Mouse (Mus musculus): ENCODE results near the gene Adcy5. TPM values are rescaled to one million over a fixed set of nuclear protein-coding genes. Genes with fewer than 3 reads are reported as not detected.

Gene Adcy5
- polyA plus RNA-seq, 1 experiment = 6.8 TPM

DNA sequence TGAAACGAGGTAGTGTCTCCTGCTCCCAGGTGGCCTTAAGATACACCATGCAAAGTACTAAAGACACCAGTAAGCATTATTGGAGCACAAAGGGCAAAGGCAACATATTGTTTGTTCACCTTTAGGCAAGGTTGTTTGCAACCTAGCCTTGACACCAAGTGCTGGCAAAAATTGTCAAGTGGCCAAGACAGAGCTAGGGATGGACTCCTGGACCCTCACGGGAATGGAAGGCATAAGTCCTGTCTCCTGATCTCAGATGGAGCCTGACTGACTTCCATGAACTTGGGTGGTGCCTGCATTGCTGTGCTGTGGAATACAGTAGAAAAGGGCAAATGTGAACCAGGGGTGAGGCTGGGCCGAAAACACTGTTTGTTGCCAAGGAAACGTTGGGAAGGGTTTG is 155.0 kb downstream of the Adcy5 start:
- Histone ChIP-seq H3K27ac (ENCODE audit: control insufficient read depth, insufficient read depth, low read length) (no peak overlapping the region), H3K36me3 (ENCODE audit: control insufficient read depth, insufficient read depth, low read length) (no peaks in the 10 kb centered on the region), H3K27me3 (ENCODE audit: control insufficient read depth, insufficient read depth, low read length) (no peaks in the 10 kb centered on the region), H3K4me3 (ENCODE audit: control insufficient read depth, insufficient read depth, low read length) (no peak overlapping the region), H3K4me1 (replicated peaks; ENCODE audit: control insufficient read depth, insufficient read depth, low read length) (no peaks in the 10 kb centered on the region)
- DNase-seq = no peak
- 92% methylated on average over 4 of the region's 4 CpGs for whole genome bisulfite sequencing
- TF ChIP-seq CTCF (IDR thresholded peaks at IDR 0.05; ENCODE audit: borderline replicate concordance, control insufficient read depth, extremely low read depth, insufficient read depth, low read length, poor library complexity) = no peak
- no peak for TF ChIP-seq POLR2A (IDR thresholded peaks at IDR 0.05; ENCODE audit: control insufficient read depth, extremely low read depth, insufficient read depth, low read length, poor library complexity)

DNA sequence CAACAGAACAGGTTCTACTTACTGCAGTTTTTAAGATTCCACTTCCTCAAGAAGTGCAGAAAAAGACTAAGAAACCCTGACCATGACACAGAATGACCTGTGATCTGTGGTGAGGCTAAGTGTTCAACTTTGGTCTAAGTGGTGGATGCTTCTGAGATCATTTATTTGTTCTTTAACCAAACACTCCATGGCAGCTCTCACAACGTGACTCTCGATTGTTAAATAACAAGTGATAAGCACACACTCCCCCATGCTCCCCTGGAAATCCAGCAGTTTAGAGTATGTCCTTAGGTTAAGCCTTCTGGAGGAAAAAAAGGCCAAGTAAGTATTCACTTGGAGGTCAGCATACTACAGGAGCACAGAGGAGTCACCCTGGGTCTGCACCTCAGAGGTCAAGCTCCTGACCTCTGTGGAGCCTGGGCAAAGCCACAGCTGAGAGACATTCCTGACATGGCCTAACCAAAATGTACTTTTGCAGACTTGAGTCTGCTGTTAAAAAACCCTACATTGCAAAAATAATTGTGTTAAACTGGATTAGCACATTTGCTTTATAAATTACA is 156.0 kb downstream of the Adcy5 start:
- Histone ChIP-seq H3K4me1 (replicated peaks; ENCODE audit: control insufficient read depth, insufficient read depth, low read length) (no peaks in the 10 kb centered on the region), H3K27me3 (ENCODE audit: control insufficient read depth, insufficient read depth, low read length) (no peaks in the 10 kb centered on the region), H3K4me3 (ENCODE audit: control insufficient read depth, insufficient read depth, low read length) (no peak overlapping the region), H3K36me3 (ENCODE audit: control insufficient read depth, insufficient read depth, low read length) (no peaks in the 10 kb centered on the region), H3K27ac (ENCODE audit: control insufficient read depth, insufficient read depth, low read length) (no peak overlapping the region)
- no peak for DNase-seq
- 97% methylated on average over 2 of the region's 2 CpGs for WGBS
- TF ChIP-seq POLR2A (IDR thresholded peaks at IDR 0.05; ENCODE audit: control insufficient read depth, extremely low read depth, insufficient read depth, low read length, poor library complexity) = no peak
- no peak for TF ChIP-seq CTCF (IDR thresholded peaks at IDR 0.05; ENCODE audit: borderline replicate concordance, control insufficient read depth, extremely low read depth, insufficient read depth, low read length, poor library complexity)

DNA sequence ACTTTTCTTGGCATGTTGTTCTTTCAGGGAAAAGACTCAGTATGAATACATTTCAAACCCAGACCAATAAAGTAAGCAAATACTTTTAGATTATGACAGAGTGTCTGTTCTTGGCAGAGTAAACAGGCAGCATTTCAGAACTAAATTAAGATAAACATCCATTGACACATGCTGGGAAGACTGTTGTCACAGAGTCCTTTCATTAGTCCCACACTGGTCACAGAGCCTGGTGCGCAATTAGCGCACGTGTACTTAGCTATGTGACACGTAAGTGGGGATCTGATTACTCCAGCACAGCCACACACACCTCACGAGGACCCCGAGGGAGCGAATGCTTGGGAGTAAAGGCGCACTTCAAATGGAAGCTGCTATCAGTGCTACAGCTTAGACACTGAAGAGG is 156.9 kb downstream of the Adcy5 start:
- no peak for DNase-seq
- Histone ChIP-seq H3K36me3 (ENCODE audit: control insufficient read depth, insufficient read depth, low read length) (no peaks in the 10 kb centered on the region), H3K27ac (ENCODE audit: control insufficient read depth, insufficient read depth, low read length) (no peak overlapping the region), H3K27me3 (ENCODE audit: control insufficient read depth, insufficient read depth, low read length) (no peaks in the 10 kb centered on the region), H3K4me1 (replicated peaks; ENCODE audit: control insufficient read depth, insufficient read depth, low read length) (no peaks in the 10 kb centered on the region), H3K4me3 (ENCODE audit: control insufficient read depth, insufficient read depth, low read length) (no peak overlapping the region)
- 95% methylated on average over 8 of the region's 8 CpGs for WGBS
- TF ChIP-seq CTCF (IDR thresholded peaks at IDR 0.05; ENCODE audit: borderline replicate concordance, control insufficient read depth, extremely low read depth, insufficient read depth, low read length, poor library complexity) = no peak
- no peak for TF ChIP-seq POLR2A (IDR thresholded peaks at IDR 0.05; ENCODE audit: control insufficient read depth, extremely low read depth, insufficient read depth, low read length, poor library complexity)

DNA sequence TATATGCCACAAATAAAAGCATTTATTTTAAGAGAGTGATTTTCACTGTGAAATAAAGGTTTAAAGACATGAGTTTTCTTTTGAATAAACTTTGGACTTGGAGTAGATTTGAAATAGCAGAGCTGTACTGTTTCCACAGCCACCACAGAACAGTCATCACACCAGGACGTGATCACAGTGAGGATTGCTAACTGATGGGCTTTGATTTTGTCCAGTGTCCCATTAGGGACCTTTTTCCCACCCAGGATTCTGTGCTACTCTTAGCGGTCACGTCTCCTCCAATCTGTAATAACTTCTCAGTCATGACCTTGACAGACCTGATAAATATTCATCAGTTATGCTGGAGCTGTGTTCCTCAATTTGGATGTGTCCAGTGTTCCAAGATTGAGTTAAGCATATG is 160.8 kb downstream of the Adcy5 start:
- H3K4me1 ChIP-seq (replicated peaks; ENCODE audit: control insufficient read depth, insufficient read depth, low read length) = no peaks in the 10 kb centered on the region
- no peaks in the 10 kb centered on the region for H3K36me3 ChIP-seq (ENCODE audit: control insufficient read depth, insufficient read depth, low read length)
- H3K27ac ChIP-seq (ENCODE audit: control insufficient read depth, insufficient read depth, low read length) = no peak overlapping the region
- H3K4me3 ChIP-seq (ENCODE audit: control insufficient read depth, insufficient read depth, low read length) = no peak overlapping the region
- WGBS = 96% methylated on average over 3 of the region's 3 CpGs
- TF ChIP-seq CTCF (IDR thresholded peaks at IDR 0.05; ENCODE audit: borderline replicate concordance, control insufficient read depth, extremely low read depth, insufficient read depth, low read length, poor library complexity) (no peak), POLR2A (IDR thresholded peaks at IDR 0.05; ENCODE audit: control insufficient read depth, extremely low read depth, insufficient read depth, low read length, poor library complexity) (no peak)
- no peak for DNase-seq
- H3K27me3 ChIP-seq (ENCODE audit: control insufficient read depth, insufficient read depth, low read length) = no peaks in the 10 kb centered on the region

DNA sequence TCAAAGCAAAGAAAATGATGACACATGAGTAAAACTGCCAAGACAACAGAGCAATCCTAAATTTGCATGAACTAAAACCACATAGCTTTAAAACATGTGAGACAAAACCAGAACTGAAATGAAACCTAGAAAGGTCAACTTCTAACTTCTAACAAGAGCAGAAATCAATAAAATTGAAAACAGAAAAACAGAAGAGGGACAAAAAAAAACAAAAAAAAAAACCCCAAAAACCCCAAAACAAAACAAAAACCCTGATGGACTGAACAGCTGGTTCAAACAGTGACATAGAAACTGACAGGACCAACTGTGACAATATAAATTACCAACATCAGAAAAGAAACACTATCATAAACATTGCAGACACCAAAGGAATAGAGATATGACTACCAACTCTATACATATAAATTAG is 162.2 kb downstream of the Adcy5 start:
- no peak for TF ChIP-seq CTCF (IDR thresholded peaks at IDR 0.05; ENCODE audit: borderline replicate concordance, control insufficient read depth, extremely low read depth, insufficient read depth, low read length, poor library complexity)
- TF ChIP-seq POLR2A (IDR thresholded peaks at IDR 0.05; ENCODE audit: control insufficient read depth, extremely low read depth, insufficient read depth, low read length, poor library complexity) = no peak
- H3K4me3 ChIP-seq (ENCODE audit: control insufficient read depth, insufficient read depth, low read length) = no peak overlapping the region

DNA sequence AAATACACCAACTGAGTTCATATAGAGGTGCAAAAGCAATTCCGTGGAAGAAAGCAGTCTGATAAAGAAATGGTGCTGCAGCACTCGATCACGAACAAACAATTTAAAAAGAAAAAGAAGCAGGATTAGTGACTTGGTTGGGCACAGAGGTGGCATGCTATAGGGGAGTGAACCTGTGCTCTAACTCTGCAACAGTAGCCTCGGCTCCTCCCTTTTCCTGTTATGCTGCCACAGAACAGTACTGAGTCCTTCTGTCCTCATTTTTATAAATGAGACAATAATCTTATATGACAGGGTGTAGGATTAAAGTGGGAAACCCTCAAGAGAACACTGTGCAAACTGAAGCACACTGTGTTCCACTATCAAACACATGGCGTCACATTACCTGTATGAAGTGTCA is 162.8 kb downstream of the Adcy5 start:
- no peak for TF ChIP-seq CTCF (IDR thresholded peaks at IDR 0.05; ENCODE audit: borderline replicate concordance, control insufficient read depth, extremely low read depth, insufficient read depth, low read length, poor library complexity)
- no peak for TF ChIP-seq POLR2A (IDR thresholded peaks at IDR 0.05; ENCODE audit: control insufficient read depth, extremely low read depth, insufficient read depth, low read length, poor library complexity)
- H3K36me3 ChIP-seq (ENCODE audit: control insufficient read depth, insufficient read depth, low read length) = no peaks in the 10 kb centered on the region
- H3K27me3 ChIP-seq (ENCODE audit: control insufficient read depth, insufficient read depth, low read length) = no peaks in the 10 kb centered on the region
- H3K4me1 ChIP-seq (replicated peaks; ENCODE audit: control insufficient read depth, insufficient read depth, low read length) = no peaks in the 10 kb centered on the region
- no peak for DNase-seq
- no peak overlapping the region for H3K27ac ChIP-seq (ENCODE audit: control insufficient read depth, insufficient read depth, low read length)
- no peak overlapping the region for H3K4me3 ChIP-seq (ENCODE audit: control insufficient read depth, insufficient read depth, low read length)
- WGBS = 79% methylated on average over 5 of the region's 5 CpGs

More for the DNA sequence above, 162.2 kb downstream of the Adcy5 start:
- DNase-seq = no peak
- no peaks in the 10 kb centered on the region for H3K4me1 ChIP-seq (replicated peaks; ENCODE audit: control insufficient read depth, insufficient read depth, low read length)
- H3K27ac ChIP-seq (ENCODE audit: control insufficient read depth, insufficient read depth, low read length) = no peak overlapping the region
- H3K36me3 ChIP-seq (ENCODE audit: control insufficient read depth, insufficient read depth, low read length) = no peaks in the 10 kb centered on the region
- no peaks in the 10 kb centered on the region for H3K27me3 ChIP-seq (ENCODE audit: control insufficient read depth, insufficient read depth, low read length)

DNA sequence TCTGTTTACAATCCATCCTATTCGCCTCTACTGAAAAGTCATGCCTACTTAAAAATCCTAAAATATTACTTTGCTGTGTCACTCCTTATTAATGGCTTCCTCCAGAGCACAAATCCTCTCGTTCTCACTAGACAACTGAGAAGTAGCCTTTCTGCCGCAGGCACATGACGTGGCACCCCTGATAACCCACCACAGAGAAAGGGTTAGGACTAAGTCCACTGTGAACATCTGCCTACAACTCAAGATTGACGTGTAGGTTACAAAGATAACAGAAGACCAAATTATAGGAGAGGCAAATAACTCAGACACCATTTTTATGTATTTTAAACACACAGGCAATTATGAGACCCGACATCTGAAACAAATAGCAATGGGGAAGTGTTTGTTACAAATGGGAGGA is 163.7 kb downstream of the Adcy5 start:
- Histone ChIP-seq H3K27ac (ENCODE audit: control insufficient read depth, insufficient read depth, low read length) (no peak overlapping the region), H3K4me3 (ENCODE audit: control insufficient read depth, insufficient read depth, low read length) (no peak overlapping the region), H3K36me3 (ENCODE audit: control insufficient read depth, insufficient read depth, low read length) (no peaks in the 10 kb centered on the region), H3K4me1 (replicated peaks; ENCODE audit: control insufficient read depth, insufficient read depth, low read length) (no peaks in the 10 kb centered on the region), H3K27me3 (ENCODE audit: control insufficient read depth, insufficient read depth, low read length) (no peaks in the 10 kb centered on the region)
- TF ChIP-seq POLR2A (IDR thresholded peaks at IDR 0.05; ENCODE audit: control insufficient read depth, extremely low read depth, insufficient read depth, low read length, poor library complexity) = no peak
- no peak for TF ChIP-seq CTCF (IDR thresholded peaks at IDR 0.05; ENCODE audit: borderline replicate concordance, control insufficient read depth, extremely low read depth, insufficient read depth, low read length, poor library complexity)
- DNase-seq = no peak
- WGBS = 93% methylated on average over 6 of the region's 6 CpGs

Data from thymus, adult 2 months (tissue).